Mouse (Mus musculus) adrenal gland, adult 2 months (tissue): ENCODE measurements around the gene Btnl9. TPM values are rescaled to one million over a fixed set of nuclear protein-coding genes. Genes with fewer than 3 reads are reported as not detected.
"Not testable (repeated sequence)": the region's sequence is repeated elsewhere in the genome, so short reads cannot be mapped to it uniquely, and the experiment has no call there.

Experiments
- DNase-seq: peaks from one replicate; pipeline ENCODE4 v3.0.0; 2021
- long read RNA-seq: library from polyadenylated mRNA; stranded (forward); transcript quantifications from one replicate; pipeline ENCODE4 v2.0.0, GENCODE M21; 2021
- polyA plus RNA-seq: library from polyadenylated mRNA; depleted of rRNA; stranded (reverse); fragments of >200 nt; gene quantifications from 2 replicates; pipeline ENCODE4 v1.2.3, GENCODE M21; 2012; rRNA removed
- total RNA-seq, 2 experiments: library from RNA; stranded (reverse); gene quantifications; 2 replicates each; pipeline ENCODE4 v1.2.3; 2021

Btnl9 gene
- total RNA-seq (10 to 100 TPM; 13.3 to 33.0 TPM), polyA plus RNA-seq (90.4 and 126 TPM in 2 replicates)
- long read RNA-seq, full-length matches to known transcripts: 1 of 5 reads
- long read RNA-seq, partial matches to known transcripts: 0 of 5 reads
- long read RNA-seq, other reads (novel, unspliced or antisense): 4 of 5 reads

GRCm38 (mm10) chr11:49186955-49187488 is at the start of gene Btnl9:
TSS of gene Btnl9 (minus strand) at chr11:49187159.
- DNase-seq: no peak

- no peak for DNase-seq
Measured at GRCm38 (mm10) chr11:49235459-49236207, 48.7 kb upstream of the Btnl9 start.

DNA sequence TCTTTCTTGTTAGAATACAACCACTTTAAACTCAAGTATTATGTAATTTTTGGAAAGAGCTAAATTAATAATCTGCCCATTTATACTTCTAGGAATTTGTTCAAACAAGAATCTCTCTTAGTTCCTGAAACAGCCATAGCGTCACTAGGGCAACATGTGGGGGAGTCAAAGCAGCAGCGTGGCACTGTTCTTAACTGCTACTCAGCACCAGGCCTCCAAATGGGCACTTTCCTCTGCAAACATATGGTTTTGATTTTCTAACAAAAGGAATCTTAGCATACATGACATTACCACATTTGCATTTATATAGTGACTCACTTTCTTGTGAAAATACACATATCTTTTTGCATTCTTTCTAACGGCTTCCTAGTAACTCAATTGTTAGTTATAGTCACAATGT is 45.8 kb upstream of the Btnl9 start:
- DNase-seq: no peak

GRCm38 (mm10) chr11:49224455-49224854 is 37.5 kb upstream of the Btnl9 start:
- no peak for DNase-seq

DNA sequence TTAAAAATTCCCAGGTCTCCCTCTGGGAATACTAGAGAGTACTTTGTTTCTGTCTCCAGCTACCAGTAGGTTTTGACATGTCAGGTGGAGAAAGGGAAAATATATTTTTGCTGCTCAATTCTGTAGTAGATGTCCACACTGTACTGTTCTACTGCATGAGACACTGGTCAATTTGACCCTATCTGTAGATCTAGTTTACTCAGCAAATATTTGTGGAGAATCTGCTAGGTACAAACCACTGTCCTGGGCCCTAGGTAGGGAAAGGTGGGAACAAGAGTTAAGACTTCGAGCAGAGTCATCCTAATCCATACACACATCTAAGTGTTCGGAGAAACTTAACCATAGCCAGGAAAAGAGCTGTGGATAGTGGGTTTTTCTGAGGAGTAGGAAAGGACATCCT is 32.3 kb upstream of the Btnl9 start:
- no peak for DNase-seq

DNA sequence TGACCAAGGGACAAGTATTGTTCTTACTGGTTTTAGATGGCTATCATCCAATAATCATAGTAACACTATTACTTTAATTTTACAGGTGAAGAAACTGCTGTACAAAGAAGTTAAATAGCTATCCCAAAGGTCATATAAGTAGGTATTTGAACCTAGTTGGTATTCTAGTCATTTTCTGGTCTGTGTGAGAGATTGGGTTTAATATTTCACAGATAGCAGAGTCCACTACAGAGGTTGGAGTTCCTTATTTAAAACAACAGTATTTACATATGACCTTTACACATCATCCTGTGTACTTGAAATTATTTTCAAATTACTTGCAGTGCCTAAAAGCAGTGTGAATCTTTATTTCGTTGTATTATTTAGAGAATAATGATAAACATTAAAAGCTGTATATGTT is 26.5 kb upstream of the Btnl9 start:
- DNase-seq: no peak

GRCm38 (mm10) chr11:49212577-49212976 is 25.6 kb upstream of the Btnl9 start:
- no peak for DNase-seq

GRCm38 (mm10) chr11:49207495-49207894 is 20.5 kb upstream of the Btnl9 start:
- no peak for DNase-seq

DNA sequence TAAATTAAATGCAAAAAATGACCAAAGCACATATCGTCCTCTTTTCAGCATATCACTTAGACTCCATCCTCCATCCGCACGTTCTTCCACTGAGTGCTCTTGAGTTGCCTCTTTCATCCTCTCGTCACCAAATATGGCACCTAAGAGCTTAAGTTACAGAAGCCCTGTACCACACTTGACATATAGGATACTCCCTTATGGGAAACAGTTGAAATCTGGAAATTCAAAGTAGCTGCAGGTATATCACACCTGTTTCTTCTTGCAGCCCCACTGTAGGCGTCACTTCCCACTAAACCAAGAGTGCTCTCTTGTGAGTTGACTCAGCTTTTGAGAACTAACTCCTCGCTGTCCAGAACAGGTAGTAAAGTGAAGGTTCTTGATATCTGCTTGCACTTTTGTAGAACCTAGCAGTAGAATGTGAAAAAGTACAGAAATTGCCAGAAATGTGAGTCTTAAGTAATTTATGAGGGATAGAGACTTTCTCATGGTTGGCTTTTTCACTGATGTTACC is 18.2 kb upstream of the Btnl9 start:
- no peak for DNase-seq

DNA sequence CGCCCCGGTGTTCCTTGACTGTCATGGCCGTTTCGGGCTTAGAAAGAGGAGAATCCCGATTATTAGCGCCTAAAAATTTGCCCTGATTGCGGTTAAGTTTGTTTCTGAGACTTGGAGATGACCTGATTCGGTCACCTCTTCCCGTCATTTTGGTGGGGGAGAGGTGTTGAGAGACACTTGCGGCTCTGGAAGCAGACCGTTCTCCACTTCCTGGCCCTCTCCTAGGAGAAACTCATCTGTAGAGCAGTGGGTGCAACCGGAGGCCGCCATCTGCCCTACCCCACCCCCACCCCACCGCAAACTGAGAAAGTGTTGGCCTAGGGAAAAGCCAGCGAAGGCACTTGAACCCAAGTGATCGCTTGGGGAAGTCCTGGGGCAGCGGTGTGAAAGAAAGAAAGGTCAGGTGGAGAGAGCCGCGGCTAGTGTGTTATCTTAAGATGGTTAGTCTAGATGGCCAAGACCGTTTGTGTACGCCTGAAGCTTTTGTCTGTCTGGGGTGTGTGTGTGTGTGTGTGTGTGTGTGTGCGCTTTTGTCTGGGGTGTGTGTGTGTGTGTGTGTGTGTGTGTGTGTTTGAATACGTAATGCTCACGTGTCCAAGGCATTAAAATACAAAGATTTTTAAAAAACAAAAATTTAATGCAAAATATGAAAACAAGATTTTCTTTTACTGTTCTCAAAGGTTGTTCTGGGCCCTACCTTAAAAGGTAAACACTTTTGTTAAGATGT is 17.0 kb upstream of the Btnl9 start:
- DNase-seq: no peak

DNA sequence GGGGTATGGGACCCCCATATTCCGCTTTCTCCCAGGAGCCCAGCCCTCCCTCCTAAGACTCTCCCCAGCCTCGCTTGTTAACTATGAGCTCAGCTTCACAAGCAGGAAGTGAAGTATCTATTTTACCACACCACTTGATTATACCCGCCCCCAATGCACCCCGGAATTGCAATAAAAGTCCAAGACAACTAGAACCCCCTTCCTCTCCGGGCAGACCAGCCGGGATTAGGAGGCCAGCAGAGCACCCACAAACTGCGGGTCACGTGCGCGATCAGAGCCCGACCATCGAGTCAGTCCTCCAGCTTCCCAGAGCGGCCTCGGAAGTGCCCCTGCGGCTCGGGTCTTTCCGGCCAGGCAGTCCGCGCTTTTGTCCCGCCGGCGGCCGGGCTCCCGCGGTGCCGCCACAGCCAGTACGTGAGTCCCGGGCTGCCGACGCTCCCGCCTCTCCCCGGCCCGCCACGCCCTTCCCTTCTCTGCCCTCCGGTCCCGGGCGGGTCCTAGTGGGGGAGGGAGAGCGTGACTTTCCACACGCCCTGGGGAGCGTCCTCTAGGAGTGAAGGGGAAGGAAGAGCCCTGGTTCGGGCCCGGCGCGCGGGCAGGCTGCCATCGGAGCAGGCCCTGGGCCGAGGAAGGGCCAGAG is 16.3 kb upstream of the Btnl9 start, which contains the start of gene Zfp62:
Zfp62 (plus strand) TSS at position 164 of the 640 bp plus-strand sequence.
- peak; percentile 96 for DNase-seq

GRCm38 (mm10) chr11:49202523-49203061 is 15.6 kb upstream of the Btnl9 start:
- no peak for DNase-seq

- no peak for DNase-seq
Measured at GRCm38 (mm10) chr11:49202071-49202470, 15.1 kb upstream of the Btnl9 start.

DNA sequence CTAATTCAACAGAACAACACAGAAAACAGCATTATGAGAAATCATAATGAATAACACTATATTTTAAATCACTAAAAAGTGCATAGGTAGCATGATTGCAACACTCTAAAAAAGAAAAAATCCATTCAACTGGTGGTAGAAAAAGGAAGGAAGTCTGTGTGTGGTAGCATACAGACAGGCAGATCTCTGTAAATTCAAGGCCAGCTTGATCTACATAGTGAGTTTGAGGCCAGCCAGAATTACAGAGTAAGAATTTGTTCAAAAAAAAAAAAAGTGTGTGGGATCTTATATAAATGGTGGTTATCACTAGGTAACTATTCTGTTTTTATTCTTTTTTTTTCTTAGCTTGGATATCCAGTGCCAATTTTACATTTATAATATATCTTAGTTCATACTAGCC is 14.2 kb upstream of the Btnl9 start:
- DNase-seq: no peak

DNA sequence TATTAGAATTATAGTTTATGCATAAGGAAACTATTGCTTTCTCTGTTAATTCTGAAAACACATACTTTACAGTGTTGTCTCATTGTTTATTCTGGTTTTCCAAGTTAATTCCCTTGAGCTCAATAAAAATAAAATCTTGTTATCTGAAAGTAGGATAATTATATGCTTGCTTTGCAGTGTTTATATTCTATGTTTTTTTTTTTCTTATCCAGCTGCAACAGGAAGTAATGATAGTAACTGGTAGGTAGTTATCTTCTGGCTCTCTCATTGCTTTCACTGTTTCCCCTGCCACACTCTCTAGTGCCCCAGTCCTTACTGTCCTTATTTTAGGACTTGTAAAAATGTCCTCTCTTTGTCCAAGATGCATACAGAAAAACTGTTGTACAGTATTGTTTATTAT is 13.7 kb upstream of the Btnl9 start:
- DNase-seq: no peak

DNA sequence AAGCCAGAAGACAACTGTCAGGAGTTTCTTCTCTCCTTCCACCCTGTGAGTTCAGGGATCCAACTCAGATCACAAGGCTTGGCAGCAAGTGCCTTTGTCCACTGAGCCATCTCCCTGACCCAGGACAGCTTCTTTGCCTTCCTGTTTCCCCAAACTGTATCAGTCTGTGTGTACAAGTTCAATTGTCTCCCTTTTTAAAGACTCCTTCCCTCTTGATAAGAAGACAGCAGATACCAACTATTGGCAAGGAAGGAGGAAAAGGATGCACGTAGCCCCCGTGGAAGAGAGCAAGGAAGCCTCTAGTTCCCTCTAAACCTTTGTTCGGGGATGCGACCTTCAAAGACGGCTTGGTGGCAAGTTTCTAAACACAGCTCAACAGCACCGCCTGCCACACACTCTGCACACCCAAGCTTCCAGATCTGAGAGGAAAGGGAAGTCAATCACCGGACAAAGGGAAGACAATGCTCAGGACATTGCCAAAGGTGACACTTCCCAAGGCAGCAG is 8.9 kb upstream of the Btnl9 start:
- peak; percentile 41 for DNase-seq

GRCm38 (mm10) chr11:49194771-49195170 is 7.8 kb upstream of the Btnl9 start:
- not testable (repeated sequence) for DNase-seq

GRCm38 (mm10) chr11:49191083-49191482 is 4.1 kb upstream of the Btnl9 start:
- no peak for DNase-seq

- DNase-seq: peak; percentile 55
Measured at GRCm38 (mm10) chr11:49189737-49190136, 2.8 kb upstream of the Btnl9 start.

- DNase-seq: no peak
Measured at GRCm38 (mm10) chr11:49187701-49188100, 742 bp upstream of the Btnl9 start.

DNA sequence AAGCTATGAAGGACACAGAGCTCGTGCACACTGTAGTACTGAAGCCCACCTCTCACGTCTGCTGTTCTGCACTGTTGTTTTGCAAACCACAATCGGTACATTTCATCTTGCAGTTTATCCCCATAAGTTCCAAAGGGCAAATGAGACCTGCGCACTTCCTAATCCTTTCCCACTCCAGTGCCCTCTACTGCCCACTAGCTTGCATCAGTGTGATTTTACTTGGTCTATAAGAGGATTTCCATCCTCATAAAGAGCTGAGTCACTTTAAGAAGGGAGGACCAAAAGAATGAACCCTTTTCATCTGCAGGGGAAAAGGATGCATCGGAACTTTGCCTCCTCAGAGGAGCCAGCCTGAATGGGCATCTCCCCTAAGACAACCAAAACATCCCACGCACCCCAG is 507 bp downstream of the Btnl9 start:
- no peak for DNase-seq

- no peak for DNase-seq
Measured at GRCm38 (mm10) chr11:49183172-49183571, 3.8 kb downstream of the Btnl9 start.
